In genomic region chr15:99097840-99098492, GRCm38 (mm10) we compare ENCODE assay signal across 8 mouse cellular contexts. TPM values are rescaled to one million over a fixed set of nuclear protein-coding genes. Genes with fewer than 3 reads are reported as not detected.
A peak's percentile ranks its signal among the peaks of the same experiment; 100 is the strongest.
DNase-seq lines count a peak whose midpoint lies in the region; ATAC-seq and TF ChIP-seq lines count a peak whose summit lies in the region.

No protein-coding gene starts in this region.

- peaks cover 62% of the 10 kb centered on the region for H3K27me3 ChIP-seq in hindbrain, embryonic 12.5 days
- H3K27me3 ChIP-seq in liver, embryonic 13.5 days = peaks cover 86% of the 10 kb centered on the region
- peaks cover 77% of the 10 kb centered on the region for H3K27me3 ChIP-seq in neural tube, embryonic 13.5 days

- under 1% methylated on average over 38 of the region's 39 CpGs for WGBS in hindbrain, embryonic 12.5 days
- WGBS in liver, embryonic 13.5 days (ENCODE audit: insufficient replicate concordance) = 2% methylated on average over 39 of the region's 39 CpGs
- WGBS in neural tube, embryonic 13.5 days = under 1% methylated on average over 39 of the region's 39 CpGs

- peak overlapping the region; percentile 77 for H3K4me2 ChIP-seq in hindbrain, embryonic 12.5 days (replicated peaks)
- peak overlapping the region; percentile 57 for H3K4me2 ChIP-seq in liver, embryonic 13.5 days
- peak overlapping the region; percentile 71 for H3K4me2 ChIP-seq in neural tube, embryonic 13.5 days

- no peak for ATAC-seq in CD4-positive, CD25-positive, alpha-beta regulatory T cell, adult 4 months
- ATAC-seq in hindbrain, embryonic 12.5 days (ENCODE audit: low FRiP score) = no peak
- ATAC-seq in liver, embryonic 13.5 days (ENCODE audit: low read depth) = no peak
- ATAC-seq in neural tube, embryonic 13.5 days (ENCODE audit: low read depth) = no peak

- peak overlapping the region; percentile 56; the same call in 1 of the 2 replicates for H3K9ac ChIP-seq in hindbrain, embryonic 12.5 days
- no peak overlapping the region for H3K9ac ChIP-seq in liver, embryonic 13.5 days
- H3K9ac ChIP-seq in neural tube, embryonic 13.5 days = peak overlapping the region; percentile 65

- no peaks in the 10 kb centered on the region for H3K36me3 ChIP-seq in hindbrain, embryonic 12.5 days
- no peaks in the 10 kb centered on the region; the same call in 1 of the 2 replicates for H3K36me3 ChIP-seq in liver, embryonic 13.5 days
- H3K36me3 ChIP-seq in neural tube, embryonic 13.5 days = no peaks in the 10 kb centered on the region

- H3K27ac ChIP-seq in bone marrow macrophage, adult 2 months (ENCODE audit: insufficient read depth, low read depth, low read length) = no peak overlapping the region
- peak overlapping the region; percentile 66 for H3K27ac ChIP-seq in hindbrain, embryonic 12.5 days
- no peak overlapping the region for H3K27ac ChIP-seq in liver, embryonic 13.5 days
- 0 out of 2 replicates have a peak overlapping the region, but pooled peaks have one; percentile 3 for H3K27ac ChIP-seq in neural tube, embryonic 13.5 days (replicated peaks)

- H3K4me1 ChIP-seq in bone marrow macrophage, adult 2 months (ENCODE audit: control insufficient read depth, insufficient read depth, low read length) = no peaks in the 10 kb centered on the region
- peaks cover 57% of the 10 kb centered on the region for H3K4me1 ChIP-seq in hindbrain, embryonic 12.5 days
- peaks cover 36% of the 10 kb centered on the region for H3K4me1 ChIP-seq in liver, embryonic 13.5 days (replicated peaks)
- peaks cover 59% of the 10 kb centered on the region for H3K4me1 ChIP-seq in neural tube, embryonic 13.5 days (replicated peaks)

- peak overlapping the region; percentile 37 for H3K4me3 ChIP-seq in bone marrow macrophage, adult 2 months (ENCODE audit: insufficient read depth, low read length)
- peak overlapping the region; percentile 39 for H3K4me3 ChIP-seq in hindbrain, embryonic 12.5 days
- peak overlapping the region; percentile 39 for H3K4me3 ChIP-seq in liver, embryonic 13.5 days (replicated peaks)
- H3K4me3 ChIP-seq in neural tube, embryonic 13.5 days = peak overlapping the region; percentile 37

- H3K9me3 ChIP-seq in hindbrain, embryonic 12.5 days (replicated peaks) = no peaks in the 10 kb centered on the region
- H3K9me3 ChIP-seq in liver, embryonic 13.5 days (replicated peaks) = no peaks in the 10 kb centered on the region
- no peaks in the 10 kb centered on the region for H3K9me3 ChIP-seq in neural tube, embryonic 13.5 days

- no peak for TF ChIP-seq CTCF in bone marrow macrophage, adult 2 months (IDR thresholded peaks at IDR 0.05; ENCODE audit: low read depth, low read length)

- TF ChIP-seq POLR2A in bone marrow macrophage, adult 2 months (IDR thresholded peaks at IDR 0.05; ENCODE audit: borderline replicate concordance, low read depth, low read length) = no peak

- DNase-seq in CD4-positive, CD25-positive, alpha-beta regulatory T cell, adult 2 months (ENCODE audit: low read depth, low spot score) = peak; percentile 15
- DNase-seq in liver, embryonic 13.5 days = no peak
- DNase-seq in cerebellum, adult 9-10 months = no peak
- DNase-seq in frontal cortex, postnatal 36 days (ENCODE audit: low spot score in 2 of 2) = no peak

RNA-seq across cellular contexts. Expression of gene Dnajc22, which starts 5.0 kb away (rescaled TPM):
- not detected for polyA plus RNA-seq in CD4-positive, CD25-positive, alpha-beta regulatory T cell, adult 4 months (2017; shearing (Covaris generic))
- not detected in 2 replicates for polyA plus RNA-seq in bone marrow macrophage, adult 2 months (2012; ENCODE audit: insufficient read depth, insufficient read length, missing spikeins)
- 3.2 and 3.3 TPM in 2 replicates for polyA plus RNA-seq in hindbrain, embryonic 12.5 days (2016; fragmentation: Nextera tagmentation; extraction: Ambion mirVana)
- 14.6 and 16.9 TPM in 2 replicates for polyA plus RNA-seq in liver, embryonic 13.5 days (2015; fragmentation: Nextera tagmentation; extraction: Ambion mirVana)
- 0.25 and 0.49 TPM in 2 replicates for polyA plus RNA-seq in neural tube, embryonic 13.5 days (2015; fragmentation: Nextera tagmentation; extraction: Ambion mirVana)

RNA-seq across cellular contexts. Expression of gene C1ql4, which starts 10.3 kb away (rescaled TPM):
- polyA plus RNA-seq in CD4-positive, CD25-positive, alpha-beta regulatory T cell, adult 4 months (2017; shearing (Covaris generic)) = not detected
- polyA plus RNA-seq in bone marrow macrophage, adult 2 months (2012; ENCODE audit: insufficient read depth, insufficient read length, missing spikeins) = not detected in 2 replicates
- polyA plus RNA-seq in hindbrain, embryonic 12.5 days (2016; fragmentation: Nextera tagmentation; extraction: Ambion mirVana) = 18.4 and 18.7 TPM in 2 replicates
- not detected in 2 replicates for polyA plus RNA-seq in liver, embryonic 13.5 days (2015; fragmentation: Nextera tagmentation; extraction: Ambion mirVana)
- 2.7 and 3.5 TPM in 2 replicates for polyA plus RNA-seq in neural tube, embryonic 13.5 days (2015; fragmentation: Nextera tagmentation; extraction: Ambion mirVana)

RNA-seq across cellular contexts. Expression of gene Troap, which starts 23.6 kb away (rescaled TPM):
- 1 to 10 TPM in 1 of 2 experiments, under 1 TPM in 1; 0.59 to 1.3 TPM for polyA plus RNA-seq in CD4-positive, CD25-positive, alpha-beta regulatory T cell, adult 4 months (2017; shearing (Covaris generic))
- 15.6 and 18.3 TPM in 2 replicates for polyA plus RNA-seq in bone marrow macrophage, adult 2 months (2012; ENCODE audit: insufficient read depth, insufficient read length, missing spikeins)
- 24.1 and 29.2 TPM in 2 replicates for polyA plus RNA-seq in hindbrain, embryonic 12.5 days (2016; fragmentation: Nextera tagmentation; extraction: Ambion mirVana)
- polyA plus RNA-seq in liver, embryonic 13.5 days (2015; fragmentation: Nextera tagmentation; extraction: Ambion mirVana) = 14.5 and 18.9 TPM in 2 replicates
- polyA plus RNA-seq in neural tube, embryonic 13.5 days (2015; fragmentation: Nextera tagmentation; extraction: Ambion mirVana) = 6.3 and 6.9 TPM in 2 replicates

RNA-seq across cellular contexts. Expression of gene Spats2, which starts 27.8 kb away (rescaled TPM):
- under 1 TPM in 1 of 2 experiments, not detected in 1; 0.62 TPM for polyA plus RNA-seq in CD4-positive, CD25-positive, alpha-beta regulatory T cell, adult 4 months (2017; shearing (Covaris generic))
- 5.9 and 7.3 TPM in 2 replicates for polyA plus RNA-seq in bone marrow macrophage, adult 2 months (2012; ENCODE audit: insufficient read depth, insufficient read length, missing spikeins)
- polyA plus RNA-seq in hindbrain, embryonic 12.5 days (2016; fragmentation: Nextera tagmentation; extraction: Ambion mirVana) = 72.7 and 73.6 TPM in 2 replicates
- polyA plus RNA-seq in liver, embryonic 13.5 days (2015; fragmentation: Nextera tagmentation; extraction: Ambion mirVana) = 11.5 and 14.4 TPM in 2 replicates
- 44.4 and 48.9 TPM in 2 replicates for polyA plus RNA-seq in neural tube, embryonic 13.5 days (2015; fragmentation: Nextera tagmentation; extraction: Ambion mirVana)

RNA-seq across cellular contexts. Expression of gene Prph, which starts 43.0 kb away (rescaled TPM):
- polyA plus RNA-seq in CD4-positive, CD25-positive, alpha-beta regulatory T cell, adult 4 months (2017; shearing (Covaris generic)) = not detected
- not detected in 2 replicates for polyA plus RNA-seq in bone marrow macrophage, adult 2 months (2012; ENCODE audit: insufficient read depth, insufficient read length, missing spikeins)
- 23.3 and 35.6 TPM in 2 replicates for polyA plus RNA-seq in hindbrain, embryonic 12.5 days (2016; fragmentation: Nextera tagmentation; extraction: Ambion mirVana)
- 0.54 and 0.62 TPM in 2 replicates for polyA plus RNA-seq in liver, embryonic 13.5 days (2015; fragmentation: Nextera tagmentation; extraction: Ambion mirVana)
- 268 and 371 TPM in 2 replicates for polyA plus RNA-seq in neural tube, embryonic 13.5 days (2015; fragmentation: Nextera tagmentation; extraction: Ambion mirVana)

Comparison
In these comparisons a context has a peak if more than half of its experiments do, and no peak if none do; other contexts are left out.
1. H3K27ac ChIP-seq: peak in hindbrain, embryonic 12.5 days (single experiment) and neural tube, embryonic 13.5 days (single experiment); none in bone marrow macrophage, adult 2 months (single experiment) and liver, embryonic 13.5 days (single experiment).
2. Peak in every context shown above with its lines, with median percentiles within 50 percentile points of each other: H3K4me3 ChIP-seq and H3K4me2 ChIP-seq.